Comparison of ENCODE assay signal across 9 mouse cellular contexts in the genomic region with DNA sequence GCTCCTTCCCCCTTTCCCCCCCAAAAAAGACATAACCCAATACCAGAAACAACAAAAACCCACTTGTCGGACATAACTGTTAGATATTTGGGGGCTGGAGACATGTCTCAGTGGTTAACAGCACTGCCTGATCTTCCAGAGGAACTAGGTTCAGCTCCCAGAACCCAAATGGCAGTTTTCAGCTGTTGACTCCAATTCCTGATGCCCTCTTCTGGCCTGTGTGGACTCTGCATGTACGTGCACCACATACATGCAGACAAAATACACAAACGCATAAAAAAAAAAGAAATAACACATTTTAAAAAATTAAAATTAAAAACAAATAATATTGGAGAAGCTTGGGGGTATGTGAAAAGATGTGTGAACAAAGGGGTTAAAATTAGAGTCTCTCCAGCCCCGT. TPM values are rescaled to one million over a fixed set of nuclear protein-coding genes. Genes with fewer than 3 reads are reported as not detected.
DNase-seq lines count a peak whose midpoint lies in the region; ATAC-seq and TF ChIP-seq lines count a peak whose summit lies in the region.
"Had no signal": no experiment of that assay in that cellular context is flagged by ENCODE, and none has a peak within 500 bp of the region (broad histone marks: within the 10 kb centered on the region; RNA-seq: fewer than 3 reads in every experiment).

No protein-coding gene starts in this region.

- ATAC-seq in forebrain, embryonic 16.5 days = no peak

- H3K9ac ChIP-seq in forebrain, embryonic 16.5 days (replicated peaks; ENCODE audit: low read depth, low read length) = no peak overlapping the region
- H3K9ac ChIP-seq: neural tube, embryonic 12.5 days had no signal

- peaks cover 7% of the 10 kb centered on the region for H3K4me1 ChIP-seq in embryonic fibroblast, embryonic 13.5 days (ENCODE audit: control insufficient read depth, insufficient read depth, low read length)
- no peaks in the 10 kb centered on the region for H3K4me1 ChIP-seq in forebrain, embryonic 16.5 days (replicated peaks; ENCODE audit: control insufficient read depth, insufficient read depth, low read length)
- H3K4me1 ChIP-seq: neural tube, embryonic 12.5 days had no signal

- H3K4me2 ChIP-seq in forebrain, embryonic 16.5 days (ENCODE audit: low read length) = no peak overlapping the region
- H3K4me2 ChIP-seq: neural tube, embryonic 12.5 days had no signal

- WGBS in forebrain, embryonic 16.5 days = 92% methylated on average over 4 of the region's 4 CpGs

- no peak overlapping the region for H3K27ac ChIP-seq in embryonic fibroblast, embryonic 13.5 days (ENCODE audit: insufficient read depth, low read length)
- H3K27ac ChIP-seq in forebrain, embryonic 16.5 days (ENCODE audit: low read length) = no peak overlapping the region
- H3K27ac ChIP-seq: neural tube, embryonic 12.5 days had no signal

- intact Hi-C loops in heart, postnatal 25 days (cut with DNase I) = loop anchor here (5.0 kb wide), 1 partner anchor 45 kb away; no protein-coding TSS in a partner anchor

- no peak overlapping the region for H3K4me3 ChIP-seq in embryonic fibroblast, embryonic 13.5 days (ENCODE audit: insufficient read depth, low read length)
- H3K4me3 ChIP-seq in forebrain, embryonic 16.5 days (replicated peaks; ENCODE audit: low read length) = no peak overlapping the region
- H3K4me3 ChIP-seq: neural tube, embryonic 12.5 days had no signal

- TF ChIP-seq POLR2A in embryonic fibroblast, embryonic 13.5 days (IDR thresholded peaks at IDR 0.05; ENCODE audit: low read depth, low read length) = no peak

- peak; percentile 24 to 55 for DNase-seq in heart, adult 18-20 months
- no peak for DNase-seq in heart, postnatal 25 days (ENCODE audit: low spot score)
- DNase-seq in 3T3-L1 (ENCODE audit: low read depth, low spot score) = peak; percentile 63
- peak; percentile 29 for DNase-seq in T-cell, adult 2 months (ENCODE audit: low spot score)
- DNase-seq in retina, embryonic 14.5 days (ENCODE audit: low spot score) = peak; percentile 12
- DNase-seq in frontal cortex, postnatal 14 days (ENCODE audit: low spot score in 2 of 2) = no peak

- H3K9me3 ChIP-seq in forebrain, embryonic 16.5 days (ENCODE audit: control insufficient read depth, low read length) = no peaks in the 10 kb centered on the region
- H3K9me3 ChIP-seq: neural tube, embryonic 12.5 days had no signal

- peak; percentile 39; the same call in 1 of the 2 replicates for TF ChIP-seq CTCF in embryonic fibroblast, embryonic 13.5 days (IDR thresholded peaks at IDR 0.05; ENCODE audit: borderline replicate concordance, insufficient read depth, low read length)

- no peaks in the 10 kb centered on the region for H3K27me3 ChIP-seq in forebrain, embryonic 16.5 days (replicated peaks; ENCODE audit: control insufficient read depth, insufficient read depth, low read length)
- H3K27me3 ChIP-seq: neural tube, embryonic 12.5 days had no signal

- H3K36me3 ChIP-seq in forebrain, embryonic 16.5 days (ENCODE audit: control insufficient read depth, insufficient read depth) = peaks cover 15% of the 10 kb centered on the region

RNA-seq across cellular contexts. Expression of a gene that starts 54.5 kb away (rescaled TPM):
- 10 to 100 TPM; 24.1 to 37.5 TPM for total RNA-seq in heart, adult 18-20 months (2021)
- 10 to 100 TPM; 11.2 to 17.4 TPM for total RNA-seq in heart, postnatal 25 days (2021)
- 21.0 and 22.3 TPM in 2 replicates for polyA plus RNA-seq in embryonic fibroblast, embryonic 13.5 days (2011; ENCODE audit: insufficient read length, low read depth, missing spikeins)
- 29.6 and 33.5 TPM in 2 replicates for polyA plus RNA-seq in forebrain, embryonic 16.5 days (2015; fragmentation: Nextera tagmentation; extraction: Ambion mirVana)

Comparison
In these comparisons a context has a peak if more than half of its experiments do, and no peak if none do; other contexts are left out.
1. DNase-seq: peak in heart, adult 18-20 months (2 of 2), 3T3-L1 (single experiment), T-cell, adult 2 months (single experiment) and retina, embryonic 14.5 days (single experiment); none in heart, postnatal 25 days (single experiment) and frontal cortex, postnatal 14 days (0 of 2).